Mouse (Mus musculus) heart, adult 2 months (tissue): Measurements from ENCODE around the gene Proser3.

Source experiments
- CTCF ChIP-seq: fragments of 200-600 bp; IDR thresholded peaks from 2 replicates; pipeline ENCODE4 v1.8.1; 2022; ENCODE audit warnings: antibody characterized with exemption, mild to moderate bottlenecking, moderate library complexity
- POLR2A ChIP-seq: fragments of 200-500 bp; IDR thresholded peaks from 2 replicates; pipeline ENCODE4 v1.6.1; 2011; ENCODE audit warnings: mild to moderate bottlenecking, low read depth, low read length, control low read depth; ENCODE audit not compliant: insufficient read depth

DNA sequence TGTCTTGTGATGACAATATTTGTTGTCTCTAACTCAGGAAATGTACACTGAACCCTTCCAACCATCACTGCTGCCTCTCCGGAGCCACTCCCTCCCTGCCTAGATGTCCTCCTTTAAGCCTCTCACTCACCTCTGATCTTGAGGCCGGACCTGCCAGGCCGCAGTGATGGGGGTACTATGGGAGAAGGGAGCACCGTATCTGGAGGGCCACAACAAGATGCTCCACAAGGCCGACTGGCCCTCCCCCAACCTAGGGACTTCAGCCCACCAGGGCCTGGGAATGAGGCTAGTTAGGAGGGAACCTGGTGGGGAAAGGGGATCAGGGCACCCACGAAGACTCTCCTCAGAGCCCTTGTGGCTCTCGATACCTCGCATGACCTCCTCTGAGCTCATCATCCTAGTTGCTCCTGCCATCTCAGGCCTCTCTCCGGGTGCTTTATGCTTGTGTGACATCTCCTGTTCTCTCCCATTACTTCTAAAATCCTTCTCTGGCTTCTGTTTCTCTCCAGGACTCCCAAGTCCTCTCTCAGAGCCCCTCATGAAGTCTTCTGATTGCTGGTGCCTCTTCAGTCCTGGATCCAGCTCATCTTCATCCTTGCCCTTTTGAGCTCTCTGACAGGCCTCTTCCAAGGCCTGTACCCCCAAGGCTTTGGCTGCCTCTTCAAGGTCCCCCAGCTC is 39.0 kb upstream of the Proser3 start:
- no peak for TF ChIP-seq POLR2A
- TF ChIP-seq CTCF, result no peak
